Mouse (Mus musculus) heart, postnatal 0 days (tissue): ENCODE measurements around the gene Tmc8.

Experiments used
- CTCF ChIP-seq: IDR thresholded peaks from 2 replicates; pipeline ENCODE4 v1.5.1; 2016; ENCODE audit warnings: antibody characterized with exemption, control low read depth, low read depth
- EP300 ChIP-seq: IDR thresholded peaks from 2 replicates; pipeline ENCODE4 v1.6.1; 2016; ENCODE audit warnings: antibody characterized with exemption, low read depth

DNA sequence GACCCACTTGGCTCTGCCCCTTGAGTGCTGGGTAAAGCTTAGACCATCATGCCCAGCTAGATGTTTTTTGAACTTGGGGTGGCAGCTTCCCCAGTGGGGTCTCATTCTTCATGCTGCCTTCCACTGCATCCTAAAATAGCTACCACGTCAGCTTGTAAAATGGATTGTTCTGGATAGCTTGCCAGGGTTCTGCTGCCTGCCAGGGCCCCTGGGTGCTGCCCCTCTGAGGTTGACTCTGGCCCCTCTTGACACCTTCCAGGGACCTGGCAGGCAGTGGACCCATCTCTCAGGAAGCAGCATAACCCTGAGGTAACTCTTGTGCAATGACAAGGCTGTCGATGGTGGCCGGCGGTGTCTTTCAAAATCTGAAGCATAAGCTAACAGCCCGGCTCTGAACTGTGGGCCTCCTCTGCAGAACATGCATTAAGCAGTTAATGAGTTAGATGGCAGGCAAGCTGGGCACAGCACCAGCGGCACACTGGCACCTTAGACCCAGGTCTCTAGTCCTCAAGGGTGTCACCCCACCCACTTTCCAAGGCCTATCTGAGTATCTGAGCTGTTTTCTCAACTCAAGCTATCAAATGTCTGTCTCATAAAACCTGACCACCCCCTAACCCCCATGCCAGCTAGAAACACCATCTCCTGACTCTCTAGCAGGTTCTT is 33.0 kb downstream of the Tmc8 start:
- TF ChIP-seq CTCF (no peak), EP300 (no peak)
